Comparison of ENCODE assay signal across 15 mouse cellular contexts in the genomic region with DNA sequence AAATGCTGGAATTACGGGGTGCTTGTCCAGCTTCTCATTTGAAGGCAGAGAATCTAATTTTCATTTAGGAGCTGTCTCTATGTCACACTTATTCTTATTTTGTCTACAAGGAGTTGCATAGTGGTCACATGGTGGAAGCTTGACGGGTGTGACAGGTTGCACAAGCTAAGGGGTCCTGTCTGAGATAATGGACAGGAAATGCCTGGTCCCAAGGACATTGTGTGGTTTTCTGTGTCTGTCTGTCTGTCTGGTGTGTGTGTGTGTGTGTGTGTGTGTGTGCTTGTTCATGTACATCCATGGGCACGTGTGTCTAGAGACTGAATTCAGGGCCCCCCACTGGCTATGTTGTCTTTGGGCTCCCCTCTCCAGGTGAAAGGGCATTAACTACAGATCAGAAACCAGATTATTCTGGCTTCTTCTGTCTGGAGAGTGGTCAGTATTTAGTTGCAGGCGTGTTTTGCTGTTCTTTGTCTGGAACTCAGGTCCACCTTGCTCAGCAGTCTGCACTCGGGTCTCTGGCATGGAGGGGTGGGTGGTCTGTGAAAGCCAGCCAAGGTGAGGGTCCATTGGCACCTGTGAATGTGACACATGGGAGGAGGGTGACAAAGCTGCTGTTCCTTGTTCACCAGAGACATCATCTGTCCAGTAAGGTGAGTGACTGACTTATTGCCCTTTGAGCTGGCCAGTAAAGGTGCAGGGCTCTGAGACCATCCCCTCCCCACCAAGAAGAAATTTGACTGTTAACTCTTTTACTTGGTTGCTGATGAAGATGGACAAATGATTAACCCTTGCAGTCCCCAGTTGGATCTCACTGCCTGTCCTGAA. TPM values are rescaled to one million over a fixed set of nuclear protein-coding genes. Genes with fewer than 3 reads are reported as not detected.
A peak's percentile ranks its signal among the peaks of the same experiment; 100 is the strongest.
DNase-seq lines count a peak whose midpoint lies in the region; ATAC-seq and TF ChIP-seq lines count a peak whose summit lies in the region.
"Had no signal": no experiment of that assay in that cellular context is flagged by ENCODE, and none has a peak within 500 bp of the region (broad histone marks: within the 10 kb centered on the region; RNA-seq: fewer than 3 reads in every experiment).

No protein-coding gene starts in this region.

- TF ChIP-seq CTCF in layer of hippocampus, adult 2 months (conservative IDR thresholded peaks at IDR 0.05): no peak

- H3K4me3 ChIP-seq in layer of hippocampus, adult 2 months: no peak overlapping the region
- H3K4me3 ChIP-seq: embryonic facial prominence, embryonic 12.5 days; forebrain, embryonic 15.5 days; limb, embryonic 12.5 days; megakaryocyte, embryonic 14.5 days had no signal

- peak; percentile 3 to 10 for DNase-seq in cerebellum, postnatal 14 days
- peak in 1 of 2 experiments; percentile 6 for DNase-seq in layer of hippocampus, adult 2 months (ENCODE audit: low spot score in 2 of 2)
- no peak for DNase-seq in layer of hippocampus, postnatal 14 days (ENCODE audit: low spot score in 2 of 2)
- peak; percentile 94 for DNase-seq in 416B (ENCODE audit: low read depth)
- DNase-seq in kidney, adult 9 months: peak; percentile 85
- DNase-seq in right cerebral cortex, postnatal 25 days: no peak
- no peak for DNase-seq in retina, embryonic 14.5 days (ENCODE audit: low spot score)

- H3K27ac ChIP-seq in layer of hippocampus, adult 2 months: 0 out of 2 replicates have a peak overlapping the region, but pooled peaks have one; percentile 24
- H3K27ac ChIP-seq: embryonic facial prominence, embryonic 12.5 days; forebrain, embryonic 15.5 days; limb, embryonic 12.5 days had no signal

- no peak for ATAC-seq in cerebellum, adult (ENCODE audit: insufficient number of reproducible peaks, low FRiP score, low TSS enrichment)

RNA-seq across cellular contexts. Expression of gene Zfp697, which starts 34.4 kb away (rescaled TPM):
- 10 to 100 TPM; 28.5 to 29.1 TPM for total RNA-seq in layer of hippocampus, adult 2 months (2021)
- 10 to 100 TPM; 25.7 to 26.9 TPM for total RNA-seq in layer of hippocampus, postnatal 14 days (2021)

RNA-seq across cellular contexts. Expression of gene Gm4450, which starts 40.3 kb away (rescaled TPM):
- not detected for total RNA-seq in layer of hippocampus, adult 2 months (2021)
- total RNA-seq in layer of hippocampus, postnatal 14 days (2021): not detected
- total RNA-seq: adrenal gland, adult 18-20 months; gastrocnemius, postnatal 4 days; layer of hippocampus, adult 8-10 months had no signal

Comparison
In these comparisons a context has a peak if more than half of its experiments do, and no peak if none do; other contexts are left out.
1. DNase-seq: peak in cerebellum, postnatal 14 days (2 of 2), 416B (single experiment) and kidney, adult 9 months (single experiment); none in layer of hippocampus, postnatal 14 days (0 of 2), right cerebral cortex, postnatal 25 days (single experiment) and retina, embryonic 14.5 days (single experiment).